Mouse (Mus musculus) lung, embryonic 14.5 days (tissue): ENCODE measurements around the gene Kcna5. TPM values are rescaled to one million over a fixed set of nuclear protein-coding genes. Genes with fewer than 3 reads are reported as not detected.
A peak's percentile ranks its signal among the peaks of the same experiment; 100 is the strongest.

Source experiments
- ATAC-seq: fragments of 200-750 bp; cut with Nextera tagmentation; 2 replicates; pipeline ENCODE4 v1.8.0; 2017; ENCODE audit warnings: mild to moderate bottlenecking, moderate TSS enrichment, moderate library complexity; ENCODE audit not compliant: insufficient read depth
- DNase-seq: peaks from one replicate; pipeline ENCODE4 v3.0.0-alpha.2; 2015
- H3K27ac ChIP-seq: fragments of 300-500 bp; sonication (generic); 2 replicates; pipeline ENCODE4 v1.5.1; 2014; ENCODE audit warnings: low read depth, mild to moderate bottlenecking, moderate library complexity
- H3K27me3 ChIP-seq: fragments of 300-500 bp; sonication (generic); 2 replicates; pipeline ENCODE4 v1.6.1; 2014; ENCODE audit warnings: low read length, control low read depth; ENCODE audit not compliant: insufficient read depth
- H3K36me3 ChIP-seq: fragments of 300-500 bp; sonication (generic); 2 replicates; pipeline ENCODE4 v1.6.1; 2014; ENCODE audit warnings: control low read depth; ENCODE audit not compliant: insufficient read depth
- H3K4me1 ChIP-seq: fragments of 300-500 bp; sonication (generic); 2 replicates; pipeline ENCODE4 v1.6.1; 2014; ENCODE audit warnings: antibody characterized with exemption, control low read depth; ENCODE audit not compliant: insufficient read depth
- H3K4me2 ChIP-seq: fragments of 300-500 bp; sonication (generic); 2 replicates; pipeline ENCODE4 v1.6.1; 2014; ENCODE audit warnings: mild to moderate bottlenecking
- H3K4me3 ChIP-seq: fragments of 300-500 bp; sonication (generic); 2 replicates; pipeline ENCODE4 v1.5.1; 2014; ENCODE audit warnings: low read depth, low read length
- H3K9ac ChIP-seq: fragments of 300-500 bp; sonication (generic); 2 replicates; pipeline ENCODE4 v1.6.1; 2014
- H3K9me3 ChIP-seq: fragments of 300-500 bp; sonication (generic); 2 replicates; pipeline ENCODE4 v1.6.1; 2016; ENCODE audit warnings: low read depth, low read length, control low read depth
- CTCF ChIP-seq: IDR thresholded peaks from 2 replicates; pipeline ENCODE4 v1.5.1; 2016; ENCODE audit warnings: antibody characterized with exemption, low read depth
- WGBS: fragments of 180-500 bp; shearing (Covaris S2); extraction: QIAGEN DNeasy Blood & Tissue Kit; methylation state at CpG from one replicate; pipeline ENCODE4 v1.1.7; 2014; 5-methylcytosine and 5-hydroxymethylcytosine counted together
- polyA plus RNA-seq: library from polyadenylated mRNA; unstranded; fragments of >200 nt; fragmentation: Nextera tagmentation; extraction: Ambion mirVana; gene quantifications from 2 replicates; pipeline ENCODE4 v1.2.1, GENCODE M21; 2014

Kcna5 gene
- polyA plus RNA-seq, 1 experiment from 2014 or later: 2.8 TPM

GRCm38 (mm10) chr6:126536926-126537325 is 1.7 kb upstream of the Kcna5 start:
- Histone ChIP-seq H3K27ac (no peak overlapping the region), H3K9me3 (no peaks in the 10 kb centered on the region), H3K4me2 (no peak overlapping the region), H3K9ac (no peak overlapping the region), H3K4me3 (no peak overlapping the region), H3K27me3 (peaks cover 9% of the 10 kb centered on the region; the same call in 1 of the 2 replicates), H3K36me3 (no peaks in the 10 kb centered on the region), H3K4me1 (peaks cover 15% of the 10 kb centered on the region)
- TF ChIP-seq CTCF: no peak
- ATAC-seq: no peak
- WGBS: 48% methylated on average over 4 of the region's 4 CpGs
- no peak for DNase-seq

DNA sequence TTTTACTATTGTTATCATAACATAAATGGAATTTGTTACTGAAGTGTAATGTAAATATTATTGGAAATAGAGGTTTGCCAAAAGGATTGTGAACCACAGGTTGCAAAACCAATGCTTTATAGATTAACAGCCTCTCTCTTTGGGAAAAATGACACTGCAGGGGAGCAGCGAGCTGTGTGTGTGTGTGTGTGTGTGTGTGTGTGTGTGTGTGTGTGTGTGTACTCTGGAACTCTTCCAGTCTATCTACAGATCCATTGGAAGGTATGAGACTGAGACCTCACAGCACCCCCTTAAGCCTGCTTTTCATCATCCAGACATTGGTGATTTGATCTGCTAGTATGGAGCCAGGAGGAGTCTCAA is 679 bp upstream of the Kcna5 start:
- no peak overlapping the region; the same call in 1 of the 2 replicates for H3K27ac ChIP-seq
- H3K4me3 ChIP-seq: no peak overlapping the region
- ATAC-seq (no peak), DNase-seq (no peak)
- no peak overlapping the region for H3K9ac ChIP-seq
- no peak for TF ChIP-seq CTCF
- H3K9me3 ChIP-seq: no peaks in the 10 kb centered on the region
- peaks cover 9% of the 10 kb centered on the region; the same call in 1 of the 2 replicates for H3K27me3 ChIP-seq
- 22% methylated on average over 1 of the region's 1 CpGs for WGBS
- no peaks in the 10 kb centered on the region for H3K36me3 ChIP-seq
- no peak overlapping the region for H3K4me2 ChIP-seq
- H3K4me1 ChIP-seq: peaks cover 15% of the 10 kb centered on the region

DNA sequence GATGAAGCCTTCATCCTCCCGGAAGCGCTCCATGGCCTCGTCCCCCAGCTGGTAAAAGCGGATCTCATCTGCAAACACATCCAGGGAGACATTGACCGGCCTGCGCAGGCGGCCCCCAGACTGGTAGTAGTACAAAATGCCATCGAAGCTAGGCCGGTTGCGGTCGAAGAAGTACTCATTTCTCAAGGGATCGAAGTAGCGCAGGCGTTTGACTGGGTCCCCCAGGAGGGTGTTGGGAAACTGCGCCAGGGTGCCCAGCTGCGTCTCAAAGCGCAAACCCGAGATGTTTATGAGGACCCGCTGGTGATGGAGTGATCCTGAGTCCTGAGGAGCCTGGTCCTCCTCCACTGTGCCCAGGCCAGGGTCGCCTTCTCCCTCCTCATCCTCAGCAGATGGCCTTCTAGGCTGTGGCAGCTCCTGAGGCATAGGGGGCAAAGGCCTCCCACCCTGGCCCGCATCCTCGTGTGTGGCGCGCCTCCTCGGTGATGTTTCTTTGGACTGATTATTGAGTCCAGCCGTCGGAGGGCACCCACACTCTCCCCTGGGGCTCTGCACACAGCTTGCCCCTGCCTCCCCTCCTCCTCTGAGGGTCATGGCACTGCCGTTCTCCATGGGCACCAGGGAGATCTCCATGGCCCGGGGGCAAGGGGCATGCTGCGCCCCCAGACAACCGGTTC is 543 bp downstream of the Kcna5 start:
- DNase-seq (no peak), ATAC-seq (peak; percentile 39; the same call in 1 of the 2 replicates)
- no peak for TF ChIP-seq CTCF
- H3K27ac ChIP-seq: peak overlapping the region; percentile 67; the same call in 1 of the 2 replicates
- no peaks in the 10 kb centered on the region for H3K9me3 ChIP-seq
- peaks cover 15% of the 10 kb centered on the region for H3K4me1 ChIP-seq
- peak overlapping the region; percentile 64 for H3K4me2 ChIP-seq
- H3K9ac ChIP-seq: peak overlapping the region; percentile 32
- peaks cover 9% of the 10 kb centered on the region; the same call in 1 of the 2 replicates for H3K27me3 ChIP-seq
- H3K4me3 ChIP-seq: peak overlapping the region; percentile 31
- no peaks in the 10 kb centered on the region for H3K36me3 ChIP-seq
- WGBS: 17% methylated on average over 31 of the region's 31 CpGs

- H3K36me3 ChIP-seq: no peaks in the 10 kb centered on the region
- H3K27ac ChIP-seq: no peak overlapping the region
- H3K9ac ChIP-seq: no peak overlapping the region
- no peak for ATAC-seq
- peaks cover 15% of the 10 kb centered on the region for H3K4me1 ChIP-seq
- WGBS: 85% methylated on average over 4 of the region's 4 CpGs
- no peaks in the 10 kb centered on the region for H3K9me3 ChIP-seq
- DNase-seq: no peak
- H3K4me2 ChIP-seq: no peak overlapping the region
- no peak for TF ChIP-seq CTCF
- peaks cover 9% of the 10 kb centered on the region; the same call in 1 of the 2 replicates for H3K27me3 ChIP-seq
- H3K4me3 ChIP-seq: no peak overlapping the region
Measured at GRCm38 (mm10) chr6:126531306-126531705, 3.9 kb downstream of the Kcna5 start.

DNA sequence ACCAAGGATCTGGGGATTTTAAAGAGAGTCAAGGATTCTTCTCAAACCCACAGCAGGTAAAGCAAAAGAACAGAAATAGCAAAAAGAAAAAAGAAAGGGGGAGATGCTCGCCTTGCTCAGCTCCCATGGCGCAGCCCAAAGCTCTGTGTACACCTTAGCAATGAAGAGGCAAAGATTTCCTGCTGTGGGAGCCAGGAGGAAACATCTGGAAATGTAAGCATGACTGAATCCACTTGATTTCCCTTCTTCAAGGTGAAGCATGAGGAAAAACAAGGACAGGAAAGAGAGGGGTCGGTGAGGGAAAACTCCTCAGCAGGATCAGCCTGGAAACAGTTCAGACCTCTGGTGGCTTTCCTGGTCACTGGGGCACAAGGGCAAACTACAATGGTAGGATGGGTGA is 5.2 kb downstream of the Kcna5 start:
- ATAC-seq (no peak), DNase-seq (peak; percentile 11)
- Histone ChIP-seq H3K4me1 (peaks cover 11% of the 10 kb centered on the region), H3K27ac (no peak overlapping the region), H3K4me3 (no peak overlapping the region), H3K9me3 (no peaks in the 10 kb centered on the region), H3K36me3 (no peaks in the 10 kb centered on the region), H3K4me2 (no peak overlapping the region), H3K9ac (no peak overlapping the region), H3K27me3 (peaks cover 8% of the 10 kb centered on the region; the same call in 1 of the 2 replicates)
- WGBS: 72% methylated on average over 3 of the region's 3 CpGs
- TF ChIP-seq CTCF: no peak

GRCm38 (mm10) chr6:126514720-126515119 is 20.5 kb downstream of the Kcna5 start:
- no peak overlapping the region for H3K27ac ChIP-seq
- no peak for TF ChIP-seq CTCF
- no peaks in the 10 kb centered on the region for H3K36me3 ChIP-seq
- no peak overlapping the region for H3K4me3 ChIP-seq
- H3K4me1 ChIP-seq: no peaks in the 10 kb centered on the region
- no peak for DNase-seq
- no peak overlapping the region for H3K9ac ChIP-seq
- H3K4me2 ChIP-seq: no peak overlapping the region
- WGBS: 7% methylated on average over 10 of the region's 10 CpGs
- no peaks in the 10 kb centered on the region for H3K9me3 ChIP-seq
- ATAC-seq: no peak
- no peaks in the 10 kb centered on the region for H3K27me3 ChIP-seq

- Histone ChIP-seq H3K4me3 (no peak overlapping the region), H3K4me2 (no peak overlapping the region), H3K36me3 (no peaks in the 10 kb centered on the region), H3K9ac (no peak overlapping the region), H3K27me3 (no peaks in the 10 kb centered on the region), H3K9me3 (no peaks in the 10 kb centered on the region), H3K4me1 (no peaks in the 10 kb centered on the region), H3K27ac (no peak overlapping the region)
- no peak for DNase-seq
- 77% methylated on average over 3 of the region's 3 CpGs for WGBS
- no peak for TF ChIP-seq CTCF
- ATAC-seq: no peak
Measured at GRCm38 (mm10) chr6:126513714-126514248, 21.4 kb downstream of the Kcna5 start.
